Mouse (Mus musculus): ENCODE results near the gene Twist2. TPM values are rescaled to one million over a fixed set of nuclear protein-coding genes. Genes with fewer than 3 reads are reported as not detected.

Twist2 gene
- total and polyA plus RNA-seq, 2 experiments from 2014 or later: 1.7 to 8.5 TPM

DNA sequence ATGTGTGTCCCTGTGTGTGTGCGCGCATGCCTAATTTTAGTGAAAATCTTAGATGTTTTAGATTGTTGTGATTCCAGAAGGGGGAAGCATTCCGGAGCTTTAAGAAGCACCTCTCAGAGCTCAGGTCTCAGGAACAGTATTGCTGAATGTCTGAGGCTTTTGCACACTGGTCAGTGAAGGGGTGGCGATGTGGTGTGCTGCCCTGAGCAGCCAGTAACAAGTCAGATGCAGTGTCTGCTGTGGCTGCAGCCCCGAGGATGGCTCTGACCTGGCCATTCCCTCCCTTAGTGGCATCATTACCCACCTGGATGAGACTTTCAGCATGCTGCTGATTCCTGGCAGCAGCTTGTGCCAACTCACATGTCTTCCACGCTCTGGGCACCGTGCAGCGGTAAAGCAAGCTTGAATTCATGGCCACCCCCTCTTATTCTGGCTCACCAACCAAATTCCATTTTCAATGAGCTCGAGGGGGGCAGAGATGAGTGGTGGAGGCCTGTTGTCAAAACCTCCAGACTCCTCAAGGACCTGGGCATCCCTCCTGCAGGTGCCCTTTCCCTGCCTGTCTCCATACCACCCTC, 44.2 kb downstream of the Twist2 start:
- Histone ChIP-seq H3K4me1 (ENCODE audit: control insufficient read depth, insufficient read depth) (peaks cover 11% of the 10 kb centered on the region), H3K4me3 (ENCODE audit: low read depth, low read length) (no peak overlapping the region), H3K4me2 (ENCODE audit: low read depth, low read length) (peak overlapping the region; percentile 2), H3K9ac (replicated peaks; ENCODE audit: low read depth, low read length) (no peak overlapping the region), H3K27me3 (ENCODE audit: control insufficient read depth, insufficient read depth, low read length) (no peaks in the 10 kb centered on the region; the same call in 1 of the 2 replicates), H3K9me3 (replicated peaks; ENCODE audit: control insufficient read depth, low read length) (no peaks in the 10 kb centered on the region), H3K36me3 (replicated peaks; ENCODE audit: control insufficient read depth, insufficient read depth, low read length) (no peaks in the 10 kb centered on the region), H3K27ac (ENCODE audit: low read depth) (no peak overlapping the region)
- ATAC-seq (ENCODE audit: insufficient read depth, low read depth): no peak; the same call in 1 of the 2 replicates
- WGBS: 54% methylated on average over 9 of the region's 9 CpGs
- DNase-seq (ENCODE audit: low spot score): no peak
- TF ChIP-seq EP300 (IDR thresholded peaks at IDR 0.05; ENCODE audit: low read depth) (no peak), CTCF (IDR thresholded peaks at IDR 0.05; ENCODE audit: low read depth) (no peak)

GRCm38 (mm10) chr1:91851300-91851699, 50.0 kb downstream of the Twist2 start:
- DNase-seq (ENCODE audit: low spot score): no peak
- Histone ChIP-seq H3K27me3 (ENCODE audit: control insufficient read depth, insufficient read depth, low read length) (no peaks in the 10 kb centered on the region), H3K4me1 (ENCODE audit: control insufficient read depth, insufficient read depth) (0 out of 2 replicates have a peak, but pooled peaks cover 3% of the 10 kb centered on the region), H3K4me2 (ENCODE audit: low read depth, low read length) (no peak overlapping the region), H3K4me3 (ENCODE audit: low read depth, low read length) (no peak overlapping the region), H3K27ac (ENCODE audit: low read depth) (no peak overlapping the region), H3K9me3 (replicated peaks; ENCODE audit: control insufficient read depth, low read length) (no peaks in the 10 kb centered on the region), H3K9ac (replicated peaks; ENCODE audit: low read depth, low read length) (no peak overlapping the region), H3K36me3 (replicated peaks; ENCODE audit: control insufficient read depth, insufficient read depth, low read length) (no peaks in the 10 kb centered on the region)
- no peak for TF ChIP-seq EP300 (IDR thresholded peaks at IDR 0.05; ENCODE audit: low read depth)
- no peak for TF ChIP-seq CTCF (IDR thresholded peaks at IDR 0.05; ENCODE audit: low read depth)
- no peak for ATAC-seq (ENCODE audit: insufficient read depth, low read depth)
- WGBS: 61% methylated on average over 7 of the region's 7 CpGs

GRCm38 (mm10) chr1:91856771-91857664, 55.8 kb downstream of the Twist2 start:
- ATAC-seq (ENCODE audit: insufficient read depth, low read depth): peak; percentile 67
- DNase-seq (ENCODE audit: low spot score): peak; percentile 58
- Histone ChIP-seq H3K4me3 (ENCODE audit: low read depth, low read length) (no peak overlapping the region), H3K4me2 (ENCODE audit: low read depth, low read length) (no peak overlapping the region), H3K9me3 (replicated peaks; ENCODE audit: control insufficient read depth, low read length) (no peaks in the 10 kb centered on the region), H3K27me3 (ENCODE audit: control insufficient read depth, insufficient read depth, low read length) (no peaks in the 10 kb centered on the region), H3K27ac (ENCODE audit: low read depth) (peak overlapping the region; percentile 20), H3K4me1 (ENCODE audit: control insufficient read depth, insufficient read depth) (peaks cover 18% of the 10 kb centered on the region), H3K36me3 (replicated peaks; ENCODE audit: control insufficient read depth, insufficient read depth, low read length) (no peaks in the 10 kb centered on the region), H3K9ac (replicated peaks; ENCODE audit: low read depth, low read length) (no peak overlapping the region)
- WGBS: 29% methylated on average over 9 of the region's 9 CpGs
- no peak for TF ChIP-seq CTCF (IDR thresholded peaks at IDR 0.05; ENCODE audit: low read depth)
- no peak for TF ChIP-seq EP300 (IDR thresholded peaks at IDR 0.05; ENCODE audit: low read depth)

DNA sequence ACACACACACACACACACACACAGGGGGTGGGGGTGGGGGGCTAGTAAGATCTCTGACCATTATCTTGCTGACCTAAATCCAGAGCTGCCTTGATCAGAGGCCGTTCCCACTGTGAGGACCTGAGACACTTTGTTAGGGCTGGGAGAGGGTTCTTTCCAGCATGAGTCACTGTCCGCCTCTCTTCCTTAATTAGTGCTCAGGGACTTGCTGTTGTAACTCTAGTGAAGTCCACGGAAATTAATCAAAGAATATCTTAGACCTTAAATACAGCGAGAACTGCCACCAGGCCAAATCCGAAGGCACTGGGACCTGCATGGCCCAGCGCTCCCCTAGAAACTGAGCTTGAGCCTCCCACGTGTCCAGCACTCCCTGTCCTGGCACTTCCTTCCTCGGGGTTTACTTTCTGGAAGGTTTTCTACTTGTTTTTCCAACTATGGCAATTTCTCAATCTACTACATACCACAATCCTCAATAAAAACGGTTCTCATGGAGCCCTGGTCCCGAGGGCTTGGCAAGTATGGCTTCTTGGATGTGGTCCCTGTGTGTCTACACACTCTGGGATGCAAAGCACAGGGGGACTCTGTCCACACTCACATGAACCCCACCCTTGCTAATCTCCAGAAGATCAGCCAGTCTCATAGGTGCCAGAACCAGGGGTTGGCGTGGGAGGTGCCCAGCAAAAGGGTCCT, 57.0 kb downstream of the Twist2 start:
- no peak for TF ChIP-seq CTCF (IDR thresholded peaks at IDR 0.05; ENCODE audit: low read depth)
- TF ChIP-seq EP300 (IDR thresholded peaks at IDR 0.05; ENCODE audit: low read depth): no peak
- Histone ChIP-seq H3K27ac (ENCODE audit: low read depth) (no peak overlapping the region), H3K9ac (replicated peaks; ENCODE audit: low read depth, low read length) (no peak overlapping the region), H3K4me3 (ENCODE audit: low read depth, low read length) (no peak overlapping the region), H3K9me3 (replicated peaks; ENCODE audit: control insufficient read depth, low read length) (no peaks in the 10 kb centered on the region), H3K4me2 (ENCODE audit: low read depth, low read length) (no peak overlapping the region), H3K4me1 (ENCODE audit: control insufficient read depth, insufficient read depth) (peaks cover 18% of the 10 kb centered on the region), H3K27me3 (ENCODE audit: control insufficient read depth, insufficient read depth, low read length) (no peaks in the 10 kb centered on the region), H3K36me3 (replicated peaks; ENCODE audit: control insufficient read depth, insufficient read depth, low read length) (no peaks in the 10 kb centered on the region)
- ATAC-seq (ENCODE audit: insufficient read depth, low read depth): no peak
- 67% methylated on average over 11 of the region's 11 CpGs for WGBS
- no peak for DNase-seq (ENCODE audit: low spot score)

DNA sequence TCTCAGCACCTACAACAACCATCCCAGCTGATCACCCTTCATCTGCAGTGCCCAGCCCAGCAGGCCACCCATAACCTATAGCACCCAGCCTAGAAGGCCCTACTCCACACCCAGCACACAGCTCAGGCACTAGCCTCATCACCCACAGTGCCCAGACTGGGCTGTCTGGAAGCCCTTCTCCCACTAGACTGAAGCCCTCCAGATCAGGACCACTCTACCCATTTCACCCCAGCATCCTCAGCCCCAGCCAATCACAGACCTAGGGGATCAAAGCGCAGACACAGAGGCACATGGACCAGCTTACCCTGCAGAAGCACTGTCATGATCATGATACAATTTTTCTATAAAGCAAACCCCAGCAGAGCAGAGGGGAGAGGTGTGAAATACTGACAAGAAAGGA, 57.6 kb downstream of the Twist2 start:
- H3K9me3 ChIP-seq (replicated peaks; ENCODE audit: control insufficient read depth, low read length): no peaks in the 10 kb centered on the region
- DNase-seq (ENCODE audit: low spot score): no peak
- no peak overlapping the region for H3K27ac ChIP-seq (ENCODE audit: low read depth)
- no peak for ATAC-seq (ENCODE audit: insufficient read depth, low read depth)
- peaks cover 18% of the 10 kb centered on the region for H3K4me1 ChIP-seq (ENCODE audit: control insufficient read depth, insufficient read depth)
- H3K36me3 ChIP-seq (replicated peaks; ENCODE audit: control insufficient read depth, insufficient read depth, low read length): no peaks in the 10 kb centered on the region
- no peak overlapping the region for H3K4me3 ChIP-seq (ENCODE audit: low read depth, low read length)
- H3K4me2 ChIP-seq (ENCODE audit: low read depth, low read length): no peak overlapping the region
- 80% methylated on average over 1 of the region's 1 CpGs for WGBS
- H3K27me3 ChIP-seq (ENCODE audit: control insufficient read depth, insufficient read depth, low read length): no peaks in the 10 kb centered on the region
- H3K9ac ChIP-seq (replicated peaks; ENCODE audit: low read depth, low read length): no peak overlapping the region
- no peak for TF ChIP-seq CTCF (IDR thresholded peaks at IDR 0.05; ENCODE audit: low read depth)
- TF ChIP-seq EP300 (IDR thresholded peaks at IDR 0.05; ENCODE audit: low read depth): no peak
